Mouse (Mus musculus) lung, adult 2 months (tissue): ENCODE results near the gene Sirt4.

ENCODE experiments used
- CTCF ChIP-seq: fragments of 200-500 bp; IDR thresholded peaks from 2 replicates; pipeline ENCODE4 v1.5.1; 2011; ENCODE audit warnings: mild to moderate bottlenecking, low read length, control low read depth; ENCODE audit not compliant: insufficient read depth
- POLR2A ChIP-seq: fragments of 200-500 bp; IDR thresholded peaks from 2 replicates; pipeline ENCODE4 v1.6.1; 2011; ENCODE audit warnings: low read depth, mild to moderate bottlenecking, control low read depth, low read length, borderline replicate concordance; ENCODE audit errors: extremely low read depth

DNA sequence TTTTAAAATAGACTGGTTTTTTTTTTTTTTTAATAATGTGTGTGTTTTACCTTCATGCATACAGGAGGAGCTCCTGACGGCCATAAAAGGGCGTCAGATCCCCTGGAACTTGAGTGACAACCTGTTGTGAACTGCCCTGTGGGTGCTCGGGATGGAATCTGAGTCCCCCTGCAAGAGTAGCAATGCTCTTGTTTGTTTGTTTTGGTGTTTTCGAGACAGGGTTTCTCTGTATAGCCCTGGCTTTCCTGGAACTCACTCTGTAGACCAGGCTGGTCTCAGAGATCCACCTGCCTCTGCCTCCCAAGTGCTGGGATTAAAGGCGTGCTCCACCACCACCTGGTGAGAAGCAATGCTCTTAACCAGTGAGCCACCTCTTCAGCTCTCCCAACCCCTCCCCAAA is 471 bp upstream of the Sirt4 start:
- TF ChIP-seq CTCF = no peak
- TF ChIP-seq POLR2A = no peak
